ENCODE assay signal across 14 mouse cellular contexts in genomic region chr1:24219041-24219440, GRCm38 (mm10). TPM values are rescaled to one million over a fixed set of nuclear protein-coding genes. Genes with fewer than 3 reads are reported as not detected.
DNase-seq lines count a peak whose midpoint lies in the region; ATAC-seq and TF ChIP-seq lines count a peak whose summit lies in the region.
"Had no signal": no experiment of that assay in that cellular context is flagged by ENCODE, and none has a peak within 500 bp of the region (broad histone marks: within the 10 kb centered on the region; RNA-seq: fewer than 3 reads in every experiment).

No protein-coding gene starts in this region.

- no peak overlapping the region for H3K9ac ChIP-seq in heart, embryonic 13.5 days
- no peak overlapping the region for H3K9ac ChIP-seq in neural tube, embryonic 14.5 days (replicated peaks; ENCODE audit: low read depth, low read length)
- no peak overlapping the region; the same call in 1 of the 2 replicates for H3K9ac ChIP-seq in neural tube, embryonic 15.5 days (replicated peaks)
- no peak overlapping the region for H3K9ac ChIP-seq in embryonic facial prominence, embryonic 11.5 days (replicated peaks; ENCODE audit: low read length)
- H3K9ac ChIP-seq in midbrain, embryonic 14.5 days (replicated peaks; ENCODE audit: low read length): no peak overlapping the region
- H3K9ac ChIP-seq: liver, embryonic 13.5 days had no signal

- intact Hi-C loops in heart, postnatal 10 days (cut with DNase I): no loop called here
- intact Hi-C loops in gastrocnemius, adult 2 months (cut with DNase I): no loop called here

- DNase-seq in heart, postnatal 10 days: no peak
- DNase-seq in embryonic facial prominence, embryonic 11.5 days (ENCODE audit: low spot score): peak; percentile 58
- DNase-seq in midbrain, embryonic 14.5 days: peak; percentile 73
- DNase-seq in gastrocnemius, adult 2 months: no peak
- DNase-seq: adrenal gland, adult 2 months; liver, embryonic 13.5 days; retina, postnatal 1 day had no signal

- H3K27me3 ChIP-seq in heart, embryonic 13.5 days (replicated peaks): no peaks in the 10 kb centered on the region
- no peaks in the 10 kb centered on the region for H3K27me3 ChIP-seq in neural tube, embryonic 14.5 days (ENCODE audit: control insufficient read depth, insufficient read depth, low read length)
- no peaks in the 10 kb centered on the region for H3K27me3 ChIP-seq in neural tube, embryonic 15.5 days (replicated peaks)
- no peaks in the 10 kb centered on the region for H3K27me3 ChIP-seq in embryonic facial prominence, embryonic 11.5 days (ENCODE audit: control insufficient read depth, insufficient read depth, low read length)
- H3K27me3 ChIP-seq in midbrain, embryonic 14.5 days (ENCODE audit: control insufficient read depth, insufficient read depth, low read length): no peaks in the 10 kb centered on the region
- H3K27me3 ChIP-seq: liver, embryonic 13.5 days had no signal

- ATAC-seq in heart, embryonic 13.5 days (ENCODE audit: extremely low read depth, insufficient number of reproducible peaks, low FRiP score, low TSS enrichment): no peak
- ATAC-seq in neural tube, embryonic 14.5 days (ENCODE audit: low read depth): peak; percentile 58; the same call in 1 of the 2 replicates
- ATAC-seq in neural tube, embryonic 15.5 days (ENCODE audit: low FRiP score): no peak; the same call in 1 of the 2 replicates
- ATAC-seq in embryonic facial prominence, embryonic 11.5 days (replicated peaks; ENCODE audit: insufficient number of reproducible peaks, low FRiP score, low TSS enrichment, low read depth): no peak
- no peak; the same call in 1 of the 2 replicates for ATAC-seq in midbrain, embryonic 14.5 days (ENCODE audit: low FRiP score, low TSS enrichment)
- ATAC-seq in cerebellum, adult (ENCODE audit: insufficient number of reproducible peaks, low FRiP score, low TSS enrichment): no peak
- ATAC-seq: inflammation-experienced regulatory T-cells, adult 6 months had no signal

- no peaks in the 10 kb centered on the region for H3K36me3 ChIP-seq in heart, embryonic 13.5 days
- no peaks in the 10 kb centered on the region for H3K36me3 ChIP-seq in neural tube, embryonic 14.5 days (ENCODE audit: control insufficient read depth, insufficient read depth, low read length)
- H3K36me3 ChIP-seq in neural tube, embryonic 15.5 days: no peaks in the 10 kb centered on the region
- H3K36me3 ChIP-seq in embryonic facial prominence, embryonic 11.5 days (replicated peaks; ENCODE audit: control insufficient read depth, insufficient read depth, low read depth, low read length): no peaks in the 10 kb centered on the region; the same call in 1 of the 2 replicates
- no peaks in the 10 kb centered on the region for H3K36me3 ChIP-seq in midbrain, embryonic 14.5 days (ENCODE audit: control insufficient read depth, insufficient read depth, low read length)
- H3K36me3 ChIP-seq: liver, embryonic 13.5 days had no signal

- WGBS in heart, embryonic 13.5 days: 40% methylated on average over 6 of the region's 6 CpGs
- 40% methylated on average over 6 of the region's 6 CpGs for WGBS in neural tube, embryonic 14.5 days
- WGBS in neural tube, embryonic 15.5 days: 35% methylated on average over 6 of the region's 6 CpGs
- 43% methylated on average over 6 of the region's 6 CpGs for WGBS in embryonic facial prominence, embryonic 11.5 days
- 13% methylated on average over 6 of the region's 6 CpGs for WGBS in midbrain, embryonic 14.5 days

- no peaks in the 10 kb centered on the region for H3K9me3 ChIP-seq in heart, embryonic 13.5 days
- H3K9me3 ChIP-seq in neural tube, embryonic 14.5 days (ENCODE audit: control insufficient read depth, low read length): no peaks in the 10 kb centered on the region
- H3K9me3 ChIP-seq in neural tube, embryonic 15.5 days (replicated peaks): no peaks in the 10 kb centered on the region
- H3K9me3 ChIP-seq in embryonic facial prominence, embryonic 11.5 days (replicated peaks; ENCODE audit: control insufficient read depth, low read length): no peaks in the 10 kb centered on the region
- no peaks in the 10 kb centered on the region for H3K9me3 ChIP-seq in midbrain, embryonic 14.5 days (ENCODE audit: control insufficient read depth, low read length)
- H3K9me3 ChIP-seq: liver, embryonic 13.5 days had no signal

- 0 out of 2 replicates have a peak overlapping the region, but pooled peaks have one; percentile 15 for H3K27ac ChIP-seq in heart, embryonic 13.5 days (replicated peaks)
- H3K27ac ChIP-seq in neural tube, embryonic 14.5 days (ENCODE audit: low read depth, low read length): no peak overlapping the region
- no peak overlapping the region for H3K27ac ChIP-seq in neural tube, embryonic 15.5 days (replicated peaks)
- H3K27ac ChIP-seq in embryonic facial prominence, embryonic 11.5 days (replicated peaks; ENCODE audit: low read depth, low read length): no peak overlapping the region
- no peak overlapping the region for H3K27ac ChIP-seq in midbrain, embryonic 14.5 days (replicated peaks; ENCODE audit: low read depth, low read length)
- no peak overlapping the region for H3K27ac ChIP-seq in gastrocnemius, adult 2 months
- H3K27ac ChIP-seq: liver, embryonic 13.5 days; macrophage had no signal

- TF ChIP-seq CTCF in gastrocnemius, adult 2 months (IDR thresholded peaks at IDR 0.05): no peak

- peaks cover 8% of the 10 kb centered on the region; the same call in 1 of the 2 replicates for H3K4me1 ChIP-seq in heart, embryonic 13.5 days
- H3K4me1 ChIP-seq in neural tube, embryonic 14.5 days (ENCODE audit: control insufficient read depth, insufficient read depth, low read length): no peaks in the 10 kb centered on the region
- H3K4me1 ChIP-seq in neural tube, embryonic 15.5 days: 0 out of 2 replicates have a peak, but pooled peaks cover 6% of the 10 kb centered on the region
- no peaks in the 10 kb centered on the region for H3K4me1 ChIP-seq in embryonic facial prominence, embryonic 11.5 days (ENCODE audit: control insufficient read depth, insufficient read depth, low read length)
- peaks cover 3% of the 10 kb centered on the region; the same call in 1 of the 2 replicates for H3K4me1 ChIP-seq in midbrain, embryonic 14.5 days (ENCODE audit: control insufficient read depth, insufficient read depth, low read length)
- H3K4me1 ChIP-seq: liver, embryonic 13.5 days had no signal

- no peak overlapping the region for H3K4me2 ChIP-seq in heart, embryonic 13.5 days
- H3K4me2 ChIP-seq in neural tube, embryonic 14.5 days (ENCODE audit: low read depth, low read length): no peak overlapping the region
- no peak overlapping the region for H3K4me2 ChIP-seq in neural tube, embryonic 15.5 days
- H3K4me2 ChIP-seq in embryonic facial prominence, embryonic 11.5 days (ENCODE audit: low read depth, low read length): no peak overlapping the region
- peak overlapping the region; percentile 23; the same call in 1 of the 2 replicates for H3K4me2 ChIP-seq in midbrain, embryonic 14.5 days (ENCODE audit: low read length)
- H3K4me2 ChIP-seq: heart, embryonic 11.5 days; liver, embryonic 13.5 days had no signal

- no peak overlapping the region for H3K4me3 ChIP-seq in heart, embryonic 13.5 days
- no peak overlapping the region for H3K4me3 ChIP-seq in neural tube, embryonic 14.5 days (ENCODE audit: low read depth, low read length)
- H3K4me3 ChIP-seq in neural tube, embryonic 15.5 days (replicated peaks): no peak overlapping the region
- no peak overlapping the region for H3K4me3 ChIP-seq in embryonic facial prominence, embryonic 11.5 days (ENCODE audit: low read depth, low read length)
- H3K4me3 ChIP-seq in midbrain, embryonic 14.5 days (replicated peaks; ENCODE audit: low read depth, low read length): no peak overlapping the region
- H3K4me3 ChIP-seq in gastrocnemius, adult 2 months: no peak overlapping the region
- H3K4me3 ChIP-seq: liver, embryonic 13.5 days had no signal

RNA-seq across cellular contexts. Expression of gene Col9a1, which starts 41.6 kb away (rescaled TPM):
- 13.1 and 13.8 TPM in 2 replicates for polyA plus RNA-seq in heart, embryonic 13.5 days (2015; fragmentation: Nextera tagmentation; extraction: Ambion mirVana)
- under 1 TPM; 0.53 to 0.92 TPM for total RNA-seq in heart, postnatal 10 days (2021)
- 0.72 and 1.3 TPM in 2 replicates for polyA plus RNA-seq in neural tube, embryonic 14.5 days (2014; fragmentation: Nextera tagmentation; extraction: Ambion mirVana)
- 7.0 and 11.5 TPM in 2 replicates for polyA plus RNA-seq in neural tube, embryonic 15.5 days (2015; fragmentation: Nextera tagmentation; extraction: Ambion mirVana)
- polyA plus RNA-seq in embryonic facial prominence, embryonic 11.5 days (2014; fragmentation: Nextera tagmentation; extraction: Ambion mirVana): 43.8 and 53.2 TPM in 2 replicates
- polyA plus RNA-seq in midbrain, embryonic 14.5 days (2014; fragmentation: Nextera tagmentation; extraction: Ambion mirVana): 0.50 and 0.86 TPM in 2 replicates
- 1 to 10 TPM in 1 of 2 experiments, under 1 TPM in 1; 0.20 to 1.2 TPM for total RNA-seq in gastrocnemius, adult 2 months (2021)
- total RNA-seq: adrenal gland, adult 2 months had no signal
- polyA plus RNA-seq: adrenal gland, adult 2 months; inflammation-experienced regulatory T-cells, adult 6 months; macrophage had no signal

Comparison
In these comparisons a context has a peak if more than half of its experiments do, and no peak if none do; other contexts are left out.
1. DNase-seq: peak in embryonic facial prominence, embryonic 11.5 days (single experiment) and midbrain, embryonic 14.5 days (single experiment); none in heart, postnatal 10 days (0 of 2) and gastrocnemius, adult 2 months (single experiment).